Mouse (Mus musculus) ovary, postnatal 36 days (tissue): ENCODE measurements at regions not wholly inside any gene's neighbourhood (a gene's known extent, or its start where the extent isn't known, plus 50 kb on each side); places are given as distances from the start of the nearest gene placed in this dataset.

Experiments
- DNase-seq: peaks from one replicate; pipeline ENCODE4 v3.0.0; 2022; ENCODE audit warnings: low spot score, mixed read lengths

DNA sequence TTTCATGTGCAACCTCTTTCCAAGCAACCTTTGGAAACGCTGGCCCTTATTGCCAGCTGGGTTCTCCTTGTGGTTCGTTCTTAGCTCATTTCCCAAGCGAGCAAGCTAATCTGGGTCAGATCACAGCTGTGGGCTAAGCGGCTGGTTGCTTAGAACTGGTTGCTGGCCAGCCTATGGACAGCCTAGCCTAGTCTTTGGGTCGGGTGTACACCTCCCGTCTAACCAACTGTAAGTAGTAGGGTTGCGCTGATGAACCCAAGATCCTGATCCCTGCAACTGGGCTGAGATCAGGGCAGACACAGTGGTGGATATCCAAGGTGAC is 236.5 kb downstream of the Mtx2 start:
- DNase-seq: no peak

DNA sequence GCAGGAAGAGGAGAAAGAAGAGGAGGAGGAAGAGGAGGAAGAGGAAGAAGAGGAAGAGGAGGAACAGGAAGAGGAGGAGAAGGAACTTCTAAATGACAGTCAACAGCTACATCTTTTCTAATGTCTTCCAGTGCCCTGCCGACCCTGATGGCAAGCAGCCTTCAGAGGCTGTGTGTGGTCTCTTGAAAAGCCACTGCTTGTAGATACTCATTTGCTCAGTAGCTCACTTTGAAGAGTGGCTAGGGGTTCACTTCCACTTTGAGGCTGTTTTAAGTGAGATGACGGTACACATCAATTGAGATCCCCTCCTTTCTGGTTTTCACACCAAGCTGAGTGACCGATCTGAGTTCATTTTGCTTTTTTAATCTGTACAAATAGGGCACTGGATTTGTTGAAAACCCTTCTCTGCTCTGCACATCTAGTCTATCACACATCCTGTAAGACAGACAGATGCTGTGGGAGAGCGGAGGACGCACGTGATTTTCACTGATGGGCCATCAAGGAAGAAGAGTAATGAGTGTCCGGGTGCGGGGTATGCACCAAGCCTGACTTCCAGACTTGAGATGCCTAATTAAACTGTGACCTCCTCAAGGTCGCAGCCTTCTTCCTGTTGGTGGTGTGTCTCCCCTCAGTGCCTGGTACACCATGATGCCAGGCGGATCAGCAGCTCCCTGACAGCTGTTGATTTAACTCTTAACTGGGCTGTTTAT is 239.0 kb downstream of the Mtx2 start:
- no peak for DNase-seq

DNA sequence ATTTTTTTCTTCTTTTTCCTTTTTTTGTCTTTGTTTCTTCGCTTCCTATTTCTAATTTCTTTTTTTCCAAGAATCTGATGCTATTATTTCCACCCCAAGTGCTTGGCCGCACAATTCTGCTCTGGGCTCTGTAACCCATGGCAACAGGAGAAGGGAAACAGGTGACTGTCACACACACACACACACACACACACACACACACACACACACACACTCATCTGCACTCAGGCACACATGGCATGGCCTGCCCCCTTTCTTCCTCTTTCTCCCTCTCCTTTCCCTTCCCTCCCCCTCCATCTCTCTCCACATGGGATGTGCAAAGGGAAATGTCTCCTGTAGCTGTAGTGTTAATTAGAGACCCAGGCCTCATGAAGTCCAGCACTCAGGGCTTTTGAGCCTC is 239.7 kb downstream of the Mtx2 start:
- DNase-seq: no peak

DNA sequence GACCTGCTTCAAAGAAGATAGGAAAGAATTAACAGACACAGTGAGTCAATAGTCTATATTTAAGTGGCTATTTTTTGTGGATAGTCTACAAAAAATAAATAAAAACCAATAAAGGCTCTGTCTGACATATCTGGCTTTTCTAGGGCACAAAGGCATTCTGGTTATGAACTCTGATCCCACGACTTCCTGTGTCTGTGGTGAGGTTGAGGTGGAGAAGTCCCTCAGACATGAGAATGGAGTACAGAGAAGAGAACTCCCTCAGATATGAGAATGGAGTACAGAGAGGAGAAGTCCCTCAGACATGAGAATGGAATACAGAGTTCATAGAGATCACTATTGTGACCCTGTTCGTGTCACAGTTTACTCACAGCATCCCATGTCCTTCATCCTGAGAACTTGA is 243.7 kb downstream of the Mtx2 start:
- DNase-seq: no peak

DNA sequence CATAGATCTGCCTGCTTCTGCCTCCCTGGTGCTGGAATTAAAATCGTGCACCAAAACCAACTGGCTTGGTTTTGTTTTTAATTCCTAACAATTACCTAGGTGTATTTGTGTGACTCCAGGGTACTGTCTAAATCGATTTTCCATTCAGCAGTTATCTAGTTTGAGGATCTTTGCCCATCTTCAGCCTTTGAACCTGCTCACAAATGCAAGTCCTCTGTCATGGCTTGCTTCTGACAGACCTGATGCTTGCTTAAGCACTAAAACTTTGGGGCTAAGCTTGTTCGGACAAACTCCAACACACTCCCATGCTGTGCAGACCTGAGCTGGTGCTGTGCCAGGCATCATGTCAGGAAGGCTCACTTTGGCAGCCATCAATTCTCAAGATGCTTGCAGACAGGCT is 246.4 kb downstream of the Mtx2 start:
- no peak for DNase-seq

DNA sequence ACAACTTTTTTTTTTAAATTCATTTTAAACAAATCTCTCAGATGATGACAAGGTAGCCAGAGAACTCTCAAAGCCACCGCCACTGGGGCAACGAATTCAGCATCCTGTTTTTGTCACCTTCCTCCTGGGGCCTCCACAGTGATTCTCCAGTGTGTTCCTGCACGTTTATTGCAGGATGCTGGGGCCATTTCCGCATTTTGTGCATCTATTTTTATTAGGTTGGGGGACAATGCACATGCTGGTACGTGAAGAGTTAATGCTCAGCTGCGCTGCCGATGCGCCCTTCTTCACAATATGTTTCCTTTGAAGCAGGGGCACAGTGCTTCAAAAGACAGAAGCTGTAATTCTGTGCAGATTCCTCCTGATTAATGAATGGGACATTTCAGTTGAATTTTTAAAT is 246.9 kb downstream of the Mtx2 start:
- no peak for DNase-seq

DNA sequence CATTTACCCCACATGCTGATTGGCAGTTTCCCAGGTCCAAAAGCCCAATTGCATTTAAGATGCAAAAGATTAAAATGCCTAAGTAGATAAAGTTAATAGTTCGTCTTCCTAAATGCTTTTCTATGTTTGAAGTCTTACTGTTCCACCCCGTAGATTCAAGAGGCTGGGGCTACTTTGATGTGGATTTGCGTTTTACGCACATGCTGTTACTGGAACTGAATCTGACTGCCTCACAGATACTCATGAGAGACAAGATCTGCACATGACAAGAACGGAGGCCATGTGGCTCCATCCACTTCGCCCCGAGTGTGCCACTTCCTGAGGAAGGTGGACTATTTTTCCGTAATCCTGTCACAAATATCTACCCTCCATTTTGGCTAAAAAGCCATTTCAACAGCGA is 247.6 kb downstream of the Mtx2 start:
- DNase-seq: no peak

DNA sequence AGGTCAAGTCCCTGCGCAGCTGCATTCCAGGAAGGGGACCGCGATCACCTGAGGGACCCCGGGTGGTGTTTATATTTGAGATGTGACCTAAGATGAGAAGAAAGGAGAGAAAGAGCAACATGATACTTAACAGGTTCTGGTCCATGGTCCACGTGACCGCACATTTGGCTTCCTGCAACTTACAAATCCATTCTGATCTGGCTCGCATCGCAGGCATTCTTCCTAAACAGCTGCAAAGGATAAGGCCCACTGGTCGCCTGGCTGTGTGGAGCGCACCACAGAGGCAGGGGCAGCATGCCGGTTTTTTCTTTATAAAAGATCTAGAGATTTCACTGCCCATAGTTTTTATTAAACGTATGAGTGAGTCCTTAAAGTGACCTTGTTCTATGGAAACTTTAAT is 261.6 kb downstream of the Mtx2 start:
- DNase-seq: no peak

DNA sequence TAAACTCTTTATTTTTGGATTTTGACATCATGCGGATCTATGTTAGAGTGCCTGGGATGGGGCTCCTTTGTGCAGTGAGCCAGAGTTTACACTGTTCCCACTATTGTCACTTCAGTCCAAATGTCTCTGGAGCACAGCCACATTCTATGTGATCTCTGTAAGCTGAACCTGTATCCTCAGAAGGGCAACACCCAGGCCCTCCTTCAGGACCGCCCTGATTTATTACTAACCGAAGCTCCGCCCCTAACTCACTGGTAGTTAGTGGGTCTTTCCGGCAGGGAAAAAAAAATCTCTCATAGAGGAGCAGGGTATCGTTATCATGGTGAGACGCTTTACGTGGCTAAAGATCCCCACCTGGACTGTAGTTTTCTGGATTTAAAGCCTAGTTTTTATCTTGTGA is 263.6 kb downstream of the Mtx2 start:
- DNase-seq: no peak

DNA sequence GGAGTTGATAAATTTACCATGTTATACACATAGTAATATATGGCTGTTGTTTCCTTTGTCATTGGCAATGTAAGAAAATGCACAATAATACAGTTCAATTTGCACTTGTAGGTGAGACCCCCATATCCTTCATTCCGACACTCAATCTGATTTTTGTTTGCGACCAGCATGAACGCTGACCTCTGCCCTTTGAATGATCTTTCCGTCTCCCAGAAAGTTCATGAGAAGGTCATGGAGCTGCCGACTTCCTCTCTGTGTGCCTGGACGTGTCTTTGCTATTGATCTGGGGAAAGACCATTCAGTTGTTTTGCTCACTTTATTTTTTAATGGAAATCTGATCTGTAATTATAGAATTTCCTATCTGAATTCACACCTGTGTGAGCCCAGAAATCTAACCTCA is 264.0 kb downstream of the Mtx2 start:
- no peak for DNase-seq

DNA sequence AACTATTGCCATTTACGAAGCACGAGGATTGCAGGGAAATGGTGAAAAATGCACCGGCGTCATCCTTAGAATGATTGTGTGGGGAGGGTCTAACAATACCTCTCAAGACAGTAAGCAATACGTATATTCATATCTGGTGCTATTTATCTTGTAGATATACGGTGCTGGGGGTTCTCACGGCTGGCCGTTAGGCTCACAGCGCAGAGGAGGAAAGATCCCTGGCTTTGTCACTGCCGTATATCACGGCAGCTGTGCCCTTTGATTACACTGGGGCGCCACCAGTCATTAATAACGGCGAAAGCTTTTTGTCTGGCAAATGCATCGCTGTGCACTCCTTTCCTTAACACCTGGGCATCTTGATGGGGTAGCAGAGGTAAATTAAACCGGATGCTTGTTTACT is 264.8 kb downstream of the Mtx2 start:
- DNase-seq: no peak

DNA sequence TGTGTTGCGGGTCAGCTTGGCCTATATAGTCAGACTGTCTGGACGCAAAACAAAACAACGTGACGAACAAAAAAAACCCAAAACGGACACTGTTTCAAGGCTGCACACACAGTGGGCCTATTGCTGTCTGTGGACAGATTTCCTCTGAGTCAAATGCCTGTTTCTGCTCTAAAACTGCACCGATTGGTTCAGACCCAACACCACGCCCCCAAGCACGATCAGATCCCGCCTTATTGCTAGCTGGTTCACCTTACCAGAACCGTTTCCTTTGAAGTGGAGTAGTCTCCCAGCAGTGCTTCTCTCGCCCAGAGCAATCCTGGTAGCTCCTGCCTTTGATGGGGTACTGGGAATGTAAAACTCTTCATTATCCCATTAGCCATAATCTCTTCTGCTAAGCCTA is 275.9 kb downstream of the Mtx2 start:
- DNase-seq: peak; percentile 20

DNA sequence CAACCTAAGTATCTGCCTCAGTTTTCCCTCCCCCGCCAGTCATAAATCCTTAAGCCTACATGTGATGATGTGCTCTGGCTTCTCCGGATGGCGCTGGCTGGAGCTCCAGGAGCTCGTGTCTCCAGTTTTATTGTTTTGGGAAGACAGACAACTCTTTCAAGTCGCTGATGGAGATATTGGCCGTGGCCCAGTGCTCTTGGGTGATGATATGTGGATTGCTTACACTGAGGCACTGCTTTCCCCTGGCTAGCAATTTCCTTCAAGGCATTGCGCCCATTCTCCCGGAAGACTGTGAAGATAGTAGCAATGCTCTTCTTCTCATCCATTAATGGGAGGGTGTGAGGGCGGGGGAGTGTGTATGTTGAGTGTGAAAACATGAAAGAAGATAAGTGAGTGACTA is 287.1 kb downstream of the Mtx2 start:
- peak; percentile 8 for DNase-seq

DNA sequence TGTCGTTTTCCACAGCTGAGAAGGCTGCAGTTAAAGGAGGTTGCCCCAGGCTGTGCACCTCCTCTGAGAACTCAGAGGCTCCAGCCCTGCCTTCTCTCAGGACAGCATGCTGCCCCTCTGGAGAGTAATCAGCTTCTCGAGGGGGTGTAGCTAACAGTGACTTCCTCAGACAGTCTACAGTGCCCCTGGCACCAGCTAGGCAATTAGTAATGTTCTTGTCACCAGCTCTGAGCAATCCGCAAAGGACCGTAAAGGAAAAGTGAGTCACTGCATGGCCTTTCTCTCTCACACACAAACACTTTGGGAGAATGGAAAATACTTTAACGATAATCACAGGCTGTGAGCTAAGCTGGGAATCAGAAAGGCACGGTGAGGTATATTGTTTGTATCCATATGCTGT is 288.8 kb downstream of the Mtx2 start:
- no peak for DNase-seq

DNA sequence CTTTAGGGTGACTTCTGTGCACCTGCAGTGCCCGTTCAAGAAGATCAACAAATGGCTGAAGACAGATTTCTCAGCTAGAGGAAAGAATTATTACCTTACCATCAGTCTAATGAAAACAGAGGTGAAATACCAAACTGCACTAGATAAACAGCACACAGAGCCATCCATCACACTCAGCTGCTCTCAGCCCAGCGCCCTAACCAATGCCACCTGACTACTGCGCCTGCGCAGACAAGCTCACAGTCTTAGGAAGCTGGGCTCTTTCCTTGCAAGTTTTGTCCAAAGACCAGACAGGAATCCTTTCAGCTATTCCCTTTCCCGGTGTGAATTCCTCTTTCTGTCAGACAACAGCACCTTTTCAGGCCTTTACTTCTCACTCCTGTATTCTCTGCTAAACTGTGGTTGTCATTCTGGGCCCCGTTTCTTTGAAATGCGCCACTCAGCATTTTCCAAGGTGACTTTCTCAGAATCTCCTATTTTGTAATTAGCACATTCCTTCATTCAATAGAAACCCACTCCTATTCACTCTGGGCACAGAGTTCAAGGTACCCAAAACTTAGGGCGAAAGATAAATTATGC is 292.8 kb downstream of the Mtx2 start:
- DNase-seq: no peak

DNA sequence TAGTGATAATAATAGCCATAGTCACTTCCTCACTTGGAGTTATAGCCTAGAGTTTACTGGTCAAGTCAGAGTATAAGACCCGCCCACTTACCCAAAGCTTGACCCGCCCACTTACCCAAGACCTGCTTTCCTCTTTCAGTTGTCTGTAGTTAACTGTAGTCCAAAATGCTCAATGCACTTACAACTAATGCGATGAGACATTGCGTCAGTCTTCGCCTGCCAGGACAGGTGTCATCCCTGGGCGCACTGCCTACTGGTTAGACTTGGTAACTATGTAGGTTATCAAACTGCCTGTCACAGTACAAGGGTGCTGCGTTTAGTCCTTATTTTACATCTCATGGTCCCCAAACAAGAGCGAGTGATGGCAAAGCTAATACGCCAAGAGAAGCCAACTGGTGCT is 294.0 kb downstream of the Mtx2 start:
- no peak for DNase-seq

DNA sequence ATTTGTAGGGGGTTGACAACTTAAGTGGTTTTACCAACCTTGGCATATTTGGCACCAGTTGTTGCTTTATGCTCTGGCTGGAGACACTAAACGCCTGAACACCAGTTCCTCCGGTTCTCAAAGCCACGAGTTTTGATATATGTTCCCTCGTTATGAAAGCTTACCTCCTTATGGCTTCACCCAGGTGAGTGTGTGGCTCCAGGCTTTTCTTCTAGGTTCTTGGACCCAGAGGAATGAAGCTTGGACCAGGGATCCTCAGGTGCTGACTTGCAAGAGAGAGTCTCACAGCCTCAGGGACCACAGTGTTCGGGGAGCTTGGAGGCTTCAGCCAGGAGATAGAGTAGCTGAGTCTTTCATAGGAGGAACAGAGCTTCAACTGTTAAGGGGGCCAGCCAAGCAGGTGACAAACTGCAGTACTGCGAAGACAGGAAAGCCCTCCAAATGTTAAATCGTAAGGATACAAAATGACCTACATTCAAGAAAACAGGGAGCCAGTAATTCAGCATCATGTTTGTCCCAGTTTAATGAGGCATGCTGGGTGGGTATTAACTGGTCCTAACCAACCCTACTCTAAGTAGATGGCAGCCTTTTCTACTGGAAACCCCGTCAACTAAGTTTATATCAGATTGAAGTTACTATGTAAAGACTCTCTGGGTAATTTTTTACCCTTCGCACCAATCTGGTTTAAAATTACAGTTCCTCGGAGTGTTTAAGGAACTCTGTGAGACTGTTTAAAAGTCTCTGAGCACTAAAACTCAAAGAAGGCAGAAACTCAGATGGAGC is 307.9 kb downstream of the Mtx2 start:
- DNase-seq: no peak

DNA sequence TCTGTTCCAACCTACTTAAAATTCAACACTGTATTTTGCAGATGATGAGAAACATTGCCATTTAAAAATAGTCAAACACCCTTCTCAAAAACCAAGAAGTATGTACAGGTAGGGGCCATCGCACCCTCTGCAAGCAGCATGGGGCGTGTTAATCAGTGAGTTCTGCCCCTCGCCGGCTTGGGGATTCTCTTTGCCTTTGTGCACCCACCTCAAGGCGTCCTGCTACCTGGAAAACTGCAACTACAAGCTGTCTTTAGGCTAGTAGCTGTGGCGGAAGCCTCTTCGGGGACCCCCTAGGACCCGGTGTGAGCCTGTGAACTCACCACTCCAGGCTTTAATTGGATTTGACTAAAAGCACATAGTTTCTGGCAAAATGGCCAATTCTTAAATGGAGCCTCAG is 311.0 kb downstream of the Mtx2 start:
- DNase-seq: no peak

DNA sequence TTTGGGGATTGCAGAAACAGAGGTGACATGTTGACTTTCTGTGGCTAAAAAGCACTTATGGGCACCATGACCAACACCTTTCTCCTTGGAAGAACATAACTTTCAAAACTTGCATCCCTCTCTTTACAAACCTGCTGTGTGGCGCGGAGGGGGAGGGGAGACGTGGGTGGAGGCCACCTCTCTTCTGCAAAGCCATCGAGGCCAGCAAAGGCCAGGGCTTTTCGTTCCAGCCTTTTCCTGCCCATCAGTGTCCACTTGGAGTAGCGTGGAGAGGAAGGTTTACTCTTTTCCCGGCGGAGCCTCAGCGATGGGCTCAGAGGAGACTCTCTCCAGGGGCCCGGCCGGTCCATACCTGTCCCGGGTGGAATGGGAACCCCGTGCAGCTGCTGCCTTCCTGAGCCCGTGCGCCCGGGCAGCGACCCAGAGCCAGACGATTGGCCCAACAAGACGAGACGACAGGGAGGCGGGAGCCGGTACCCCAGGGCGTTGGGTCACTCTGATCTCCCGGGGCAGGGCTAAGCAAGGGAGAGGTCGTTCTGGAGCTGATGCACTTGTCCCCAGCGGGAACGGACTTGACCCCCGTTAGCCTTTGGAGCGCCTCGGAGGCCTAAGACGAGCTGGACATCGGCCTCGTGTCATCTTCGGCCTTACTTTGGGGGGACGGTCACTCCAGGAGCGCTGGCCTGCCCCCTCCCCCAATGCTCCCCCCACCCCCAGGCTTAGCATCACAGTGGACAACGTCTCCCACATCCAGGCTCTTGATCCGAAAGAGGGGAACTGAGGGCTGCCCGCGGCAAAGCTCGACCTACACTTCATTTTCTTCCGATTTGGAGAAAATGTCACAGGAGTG is 311.8 kb downstream of the Mtx2 start:
- peak; percentile 26 for DNase-seq

DNA sequence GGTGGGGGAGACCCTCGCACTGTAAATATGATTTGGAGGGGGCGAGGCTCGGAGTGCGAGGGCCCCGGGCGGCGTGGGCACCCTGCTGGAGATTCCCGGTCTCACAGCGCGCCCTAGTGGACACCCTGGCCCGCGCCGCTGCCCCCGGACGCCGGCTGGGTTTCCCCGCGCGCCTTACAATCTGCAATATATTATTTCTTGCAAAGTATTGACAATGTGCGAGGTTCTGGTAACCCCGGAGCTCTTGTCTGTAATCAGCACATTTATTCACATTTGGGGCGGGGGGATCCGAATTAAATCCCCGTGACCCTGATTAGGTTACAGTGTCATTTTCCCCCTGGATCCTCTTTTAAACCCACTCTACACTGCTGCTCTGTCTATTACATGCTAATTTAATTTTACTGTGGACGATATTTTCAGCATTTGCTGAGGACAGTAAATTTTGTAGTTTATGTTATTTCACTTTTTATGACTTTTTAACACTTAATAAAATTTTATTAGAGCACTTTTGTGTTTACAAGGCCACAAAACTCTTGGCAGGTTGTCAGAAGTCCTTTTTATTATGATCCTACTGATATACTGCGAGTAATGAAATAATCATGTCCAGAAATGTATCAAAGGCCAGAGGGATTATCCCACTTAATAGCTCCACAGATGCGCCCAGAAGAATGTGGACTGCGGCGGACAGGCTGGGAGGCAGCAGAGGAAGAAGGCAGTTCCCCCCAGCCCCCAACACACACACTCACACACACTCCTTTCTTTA is 312.6 kb downstream of the Mtx2 start:
- DNase-seq: peak; percentile 75

DNA sequence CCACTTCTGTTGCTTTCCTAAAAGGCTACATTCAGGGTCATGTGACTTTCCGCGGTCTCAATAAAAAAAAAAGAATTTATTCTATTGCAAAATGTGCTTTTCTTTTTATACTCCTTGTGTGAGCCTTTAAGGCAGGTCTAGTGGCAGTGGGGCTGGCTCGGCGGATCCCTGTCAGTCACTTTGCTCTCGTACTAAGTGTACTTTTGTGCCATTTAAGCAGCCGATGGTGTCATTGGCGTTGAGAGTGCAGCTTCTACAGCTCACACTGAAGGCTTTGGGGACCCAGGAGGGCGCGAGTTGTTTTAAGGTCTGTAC is 313.1 kb downstream of the Mtx2 start:
- DNase-seq: no peak

DNA sequence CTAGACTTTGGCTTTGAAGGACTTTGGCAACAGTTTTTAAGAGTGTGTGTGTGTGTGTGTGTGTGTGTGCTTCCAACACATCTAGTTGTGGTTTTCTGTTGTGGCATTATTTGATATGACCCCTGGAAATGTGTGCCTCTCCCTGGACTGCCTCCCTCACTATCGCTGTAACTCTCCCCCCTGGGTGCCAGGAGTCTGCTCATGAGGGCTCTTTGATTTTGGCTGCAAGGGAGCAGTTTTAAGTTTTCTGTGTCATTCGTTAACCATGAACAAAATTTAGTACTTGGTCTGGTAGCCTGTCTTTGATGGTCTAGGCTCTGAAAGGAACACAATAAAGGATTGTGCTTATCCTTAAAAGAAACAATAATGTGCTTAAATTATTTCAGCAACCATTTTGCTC is 313.9 kb downstream of the Mtx2 start:
- DNase-seq: no peak
